ENCODE assay signal across 9 mouse cellular contexts in the genomic region with DNA sequence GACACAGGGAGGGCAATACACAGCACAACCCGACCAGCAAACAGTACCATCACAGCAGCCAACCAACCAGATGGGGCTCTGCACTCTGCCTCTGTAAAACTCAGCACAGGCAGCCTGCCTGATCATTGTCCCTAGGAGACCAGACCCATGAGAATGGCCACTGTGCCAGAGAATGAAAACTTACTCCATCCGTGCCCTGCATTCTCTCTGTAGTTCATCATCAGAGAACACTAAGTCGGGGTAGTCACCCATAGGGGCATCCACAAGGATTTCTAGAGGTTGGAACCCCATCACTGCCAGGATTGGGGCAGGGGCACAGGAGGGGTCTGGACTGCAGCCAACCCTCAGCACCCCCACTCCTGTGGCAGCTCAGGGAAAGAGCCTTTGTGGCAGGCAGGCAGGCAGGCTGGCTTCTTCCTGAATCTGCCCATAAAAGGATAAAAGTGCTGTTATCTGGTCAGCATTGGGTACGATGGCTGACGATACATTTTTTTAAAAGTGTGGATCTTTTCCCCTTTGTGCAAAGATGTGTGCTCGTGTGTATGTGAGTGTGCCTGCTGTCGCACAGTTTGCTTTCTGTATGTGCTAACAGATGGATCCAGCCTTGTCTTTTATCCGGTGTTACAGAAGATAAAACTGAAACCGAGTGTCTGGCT. TPM values are rescaled to one million over a fixed set of nuclear protein-coding genes. Genes with fewer than 3 reads are reported as not detected.
DNase-seq lines count a peak whose midpoint lies in the region; ATAC-seq and TF ChIP-seq lines count a peak whose summit lies in the region.
"Had no signal": no experiment of that assay in that cellular context is flagged by ENCODE, and none has a peak within 500 bp of the region (broad histone marks: within the 10 kb centered on the region; RNA-seq: fewer than 3 reads in every experiment).

No protein-coding gene starts in this region.

- no peak for TF ChIP-seq CTCF in kidney, adult 2 months (conservative IDR thresholded peaks at IDR 0.05; ENCODE audit: insufficient read depth, insufficient read length, low read depth, low read length)

- peak; percentile 55 for ATAC-seq in CD4-positive, CD25-positive, alpha-beta regulatory T cell, adult 4 months
- ATAC-seq in heart, embryonic 16.5 days (replicated peaks; ENCODE audit: extremely low read depth, insufficient read depth, low FRiP score): no peak
- ATAC-seq in liver, embryonic 12.5 days: no peak
- ATAC-seq: Patski had no signal

- H3K36me3 ChIP-seq in kidney, adult 2 months (ENCODE audit: control insufficient read depth, insufficient read depth, low read length): no peaks in the 10 kb centered on the region
- no peaks in the 10 kb centered on the region for H3K36me3 ChIP-seq in heart, embryonic 16.5 days (ENCODE audit: control insufficient read depth, insufficient read depth)
- H3K36me3 ChIP-seq in liver, embryonic 12.5 days: no peaks in the 10 kb centered on the region

- H3K27ac ChIP-seq in kidney, adult 2 months (ENCODE audit: insufficient read depth, low read depth, low read length): no peak overlapping the region
- peak overlapping the region; percentile 54 for H3K27ac ChIP-seq in heart, embryonic 16.5 days (ENCODE audit: low read length)
- no peak overlapping the region for H3K27ac ChIP-seq in liver, embryonic 12.5 days

- H3K4me1 ChIP-seq in kidney, adult 2 months (ENCODE audit: control insufficient read depth, insufficient read depth, low read length): no peaks in the 10 kb centered on the region; the same call in 1 of the 2 replicates
- H3K4me1 ChIP-seq in heart, embryonic 16.5 days (ENCODE audit: control insufficient read depth, insufficient read depth, low read length): peaks cover 39% of the 10 kb centered on the region
- no peaks in the 10 kb centered on the region for H3K4me1 ChIP-seq in liver, embryonic 12.5 days

- H3K9me3 ChIP-seq in heart, embryonic 16.5 days (replicated peaks; ENCODE audit: control insufficient read depth, low read length): no peaks in the 10 kb centered on the region
- no peaks in the 10 kb centered on the region for H3K9me3 ChIP-seq in liver, embryonic 12.5 days (replicated peaks)

- H3K4me2 ChIP-seq in heart, embryonic 16.5 days (ENCODE audit: low read depth, low read length): peak overlapping the region; percentile 57
- H3K4me2 ChIP-seq in liver, embryonic 12.5 days: peak overlapping the region; percentile 20; the same call in 1 of the 2 replicates

- H3K4me3 ChIP-seq in kidney, adult 2 months (ENCODE audit: insufficient read depth, low read depth, low read length): peak overlapping the region; percentile 15; the same call in 1 of the 2 replicates
- H3K4me3 ChIP-seq in heart, embryonic 16.5 days (ENCODE audit: low read length): peak overlapping the region; percentile 22
- no peak overlapping the region for H3K4me3 ChIP-seq in liver, embryonic 12.5 days

- peak overlapping the region; percentile 51 for H3K9ac ChIP-seq in heart, embryonic 16.5 days (ENCODE audit: low read length)
- H3K9ac ChIP-seq in liver, embryonic 12.5 days: no peak overlapping the region

- no peaks in the 10 kb centered on the region for H3K27me3 ChIP-seq in kidney, adult 2 months (replicated peaks; ENCODE audit: control insufficient read depth, insufficient read depth, low read length)
- no peaks in the 10 kb centered on the region for H3K27me3 ChIP-seq in heart, embryonic 16.5 days (ENCODE audit: control insufficient read depth, insufficient read depth, low read length)
- no peaks in the 10 kb centered on the region for H3K27me3 ChIP-seq in liver, embryonic 12.5 days (replicated peaks)
- H3K27me3 ChIP-seq: Patski had no signal

- DNase-seq in kidney, adult 2 months: no peak
- no peak for DNase-seq in kidney, postnatal 36 days
- DNase-seq in cerebellum, adult 11-12 months: peak; percentile 45
- peak; percentile 54 for DNase-seq in right cerebral cortex, postnatal 25 days
- no peak for DNase-seq in c-Kit-positive CD71-positive TER-119-positive erythroid progenitor cells, embryonic 14.5 days (ENCODE audit: low spot score)

- WGBS in kidney, adult 2 months: 36% methylated on average over 9 of the region's 9 CpGs
- WGBS in heart, embryonic 16.5 days: 20% methylated on average over 9 of the region's 9 CpGs
- 35% methylated on average over 9 of the region's 9 CpGs for WGBS in liver, embryonic 12.5 days (ENCODE audit: insufficient replicate concordance)

- no peak for TF ChIP-seq POLR2A in kidney, adult 2 months (IDR thresholded peaks at IDR 0.05; ENCODE audit: low read depth, low read length)

RNA-seq across cellular contexts. Expression of a gene that starts 25.3 kb away (rescaled TPM):
- 2.4 and 3.4 TPM in 2 replicates for polyA plus RNA-seq in kidney, adult 2 months (2012; rRNA removed)
- polyA plus RNA-seq in CD4-positive, CD25-positive, alpha-beta regulatory T cell, adult 4 months (2017; shearing (Covaris generic)): 10 to 100 TPM; 42.3 to 49.8 TPM
- 22.3 and 22.4 TPM in 2 replicates for polyA plus RNA-seq in heart, embryonic 16.5 days (2015; fragmentation: Nextera tagmentation; extraction: Ambion mirVana)
- polyA plus RNA-seq in liver, embryonic 12.5 days (2016; fragmentation: Nextera tagmentation; extraction: Ambion mirVana): 3.8 and 4.1 TPM in 2 replicates

Comparison
In these comparisons a context has a peak if more than half of its experiments do, and no peak if none do; other contexts are left out.
1. DNase-seq: peak in cerebellum, adult 11-12 months (single experiment) and right cerebral cortex, postnatal 25 days (single experiment); none in kidney, adult 2 months (single experiment), kidney, postnatal 36 days (0 of 2) and c-Kit-positive CD71-positive TER-119-positive erythroid progenitor cells, embryonic 14.5 days (single experiment).